Mouse (Mus musculus) spleen, postnatal 4 days (tissue): Measurements from ENCODE around the gene Ptprb.

Experiments
- DNase-seq, 2 experiments: peaks; one replicate each; pipeline ENCODE4 v3.0.0; 2022; ENCODE audit warnings: low spot score in 2 of 2

The Ptprb gene

GRCm38 (mm10) chr10:116418121-116418726 is 142.9 kb downstream of the Ptprb start:
- DNase-seq = no peak

- no peak for DNase-seq
Measured at GRCm38 (mm10) chr10:116420976-116421375, 145.7 kb downstream of the Ptprb start.

DNA sequence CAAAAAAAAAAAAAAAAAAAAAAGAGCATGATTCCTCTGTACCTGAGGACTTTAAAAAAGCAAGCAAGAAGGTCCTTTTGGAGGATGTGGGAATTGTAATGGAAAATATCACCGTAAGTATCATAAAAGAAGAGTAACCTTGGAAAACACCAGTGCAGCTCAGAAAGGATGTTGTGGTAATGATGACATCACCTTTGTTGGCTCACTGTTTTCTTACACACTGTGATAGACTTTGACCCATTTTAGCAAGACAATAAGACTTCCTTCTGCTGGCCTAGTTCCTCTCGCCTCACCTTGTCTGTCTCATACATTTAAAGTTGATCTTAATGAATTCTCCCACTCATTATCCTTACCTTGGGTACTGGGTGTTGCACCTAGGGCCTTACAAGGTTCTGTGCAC is 147.2 kb downstream of the Ptprb start:
- DNase-seq = no peak

DNA sequence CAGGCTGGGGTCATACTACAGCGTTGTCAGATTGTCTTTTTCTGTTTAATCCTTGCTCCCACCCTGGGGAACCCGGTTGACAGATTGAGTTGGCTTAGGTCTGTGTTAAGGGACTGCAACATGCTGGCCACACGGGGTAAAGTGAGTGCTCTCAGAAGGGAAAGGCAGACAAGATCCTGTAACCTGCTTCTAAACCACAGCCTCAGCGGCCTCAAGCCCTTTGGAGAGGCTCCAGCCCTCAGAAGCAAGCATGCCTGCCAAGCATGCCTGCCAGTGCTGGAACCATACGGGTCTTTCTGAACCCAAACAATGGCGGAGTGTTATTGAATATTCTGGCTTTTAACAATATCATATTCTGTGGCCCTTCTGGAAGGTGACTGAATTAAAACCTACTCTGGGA is 149.6 kb downstream of the Ptprb start:
- DNase-seq = no peak

- no peak for DNase-seq
Measured at GRCm38 (mm10) chr10:116426176-116426575, 150.9 kb downstream of the Ptprb start.

DNA sequence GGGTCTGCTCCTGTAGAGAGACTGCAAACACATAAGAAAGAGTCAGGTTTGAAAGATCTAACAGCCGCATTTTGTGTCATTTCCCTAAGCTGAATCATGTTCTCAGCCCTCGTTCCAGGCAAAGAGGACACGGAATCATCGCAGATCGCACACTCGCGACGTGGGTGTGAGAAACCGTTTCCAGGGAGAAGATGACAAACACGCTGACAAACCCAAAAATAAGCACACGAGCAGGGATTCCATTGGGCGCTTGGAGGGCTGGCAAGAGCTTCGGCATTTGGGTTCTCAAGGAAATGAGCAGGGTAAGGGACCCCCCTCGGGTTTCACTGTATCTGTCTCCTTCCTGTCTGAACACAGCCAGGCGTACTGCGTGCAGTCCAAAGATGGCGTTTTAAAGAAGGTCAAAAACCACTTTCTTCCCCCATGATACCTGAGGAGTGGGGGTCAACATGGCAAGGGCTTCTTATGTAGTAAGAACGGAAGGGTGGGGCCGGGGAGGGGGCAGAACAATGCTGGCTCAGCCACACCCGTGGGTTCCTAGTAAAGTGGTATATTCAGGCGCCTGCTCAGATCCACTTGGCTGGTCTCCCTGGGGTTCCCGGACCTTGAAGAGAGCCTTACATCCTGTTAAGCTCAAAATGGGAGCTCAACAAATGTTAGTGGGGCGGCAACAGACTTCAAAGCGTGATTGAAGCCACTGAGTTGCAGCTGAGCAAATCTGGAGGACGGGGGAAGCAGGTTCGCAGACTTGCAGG is 152.9 kb downstream of the Ptprb start:
- DNase-seq = no peak

DNA sequence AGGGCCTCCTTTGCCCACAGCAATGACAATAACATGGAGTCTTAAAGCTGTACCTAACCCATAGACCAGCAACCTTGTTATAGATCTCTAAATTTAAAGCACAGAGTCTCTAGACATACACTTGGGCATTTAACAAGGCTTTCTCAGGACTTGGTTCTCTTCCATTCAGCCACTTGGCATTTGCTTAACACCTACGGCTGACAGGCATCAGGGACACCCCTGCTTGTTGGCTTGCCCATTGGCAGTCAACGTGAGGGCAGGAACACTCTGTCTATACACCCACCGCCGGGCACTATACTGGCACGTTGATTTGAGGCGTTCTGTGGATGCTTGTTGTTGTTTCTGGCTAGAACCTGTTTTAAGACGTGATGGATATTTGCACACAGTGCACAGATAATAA is 157.1 kb downstream of the Ptprb start:
- DNase-seq = no peak

DNA sequence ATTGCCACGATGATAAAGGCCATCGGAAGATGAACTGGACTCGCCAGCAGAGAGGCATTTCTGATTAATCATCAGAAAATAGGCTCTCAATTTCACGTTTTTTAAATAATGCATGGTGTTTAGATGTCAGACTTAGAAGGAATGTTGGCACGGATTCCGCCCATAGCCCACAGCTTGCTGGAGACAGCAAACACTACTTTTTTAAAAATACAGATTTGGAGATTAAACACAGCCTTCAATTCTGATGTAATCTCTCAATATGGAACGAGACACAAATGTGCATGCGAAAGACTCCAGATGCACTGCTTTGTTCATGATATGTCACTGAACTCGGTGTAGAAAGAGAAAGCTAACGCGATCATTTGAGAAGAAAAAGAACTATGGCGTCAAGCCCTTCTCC is 160.1 kb downstream of the Ptprb start:
- no peak for DNase-seq
